Mouse (Mus musculus) lung, postnatal 0 days (tissue): ENCODE data around the gene Mamdc4. TPM values are rescaled to one million over a fixed set of nuclear protein-coding genes. Genes with fewer than 3 reads are reported as not detected.
A peak's percentile ranks its signal among the peaks of the same experiment; 100 is the strongest.

Experiments used
- ATAC-seq: fragments of 200-750 bp; cut with Nextera tagmentation; 2 replicates; pipeline ENCODE4 v1.8.0; 2017; ENCODE audit warnings: moderate library complexity
- DNase-seq: peaks from one replicate; pipeline ENCODE4 v3.0.0-alpha.2; 2016; ENCODE audit warnings: low spot score
- H3K27ac ChIP-seq: fragments of 300-500 bp; sonication (generic); 2 replicates; pipeline ENCODE4 v1.5.1; 2014; ENCODE audit warnings: antibody characterized with exemption, mild to moderate bottlenecking, low read length, mixed read lengths
- H3K27me3 ChIP-seq: fragments of 300-500 bp; sonication (generic); replicated peaks from 2 replicates; pipeline ENCODE4 v1.6.1; 2014; ENCODE audit warnings: low read length, mixed read lengths; ENCODE audit not compliant: insufficient read depth
- H3K36me3 ChIP-seq: fragments of 300-500 bp; sonication (generic); 2 replicates; pipeline ENCODE4 v1.6.1; 2014; ENCODE audit warnings: low read length, mixed read lengths; ENCODE audit not compliant: insufficient read depth
- H3K4me1 ChIP-seq: fragments of 300-500 bp; sonication (generic); 2 replicates; pipeline ENCODE4 v1.6.1; 2014; ENCODE audit warnings: antibody characterized with exemption, low read depth, low read length, mixed read lengths; ENCODE audit not compliant: insufficient read depth
- H3K4me2 ChIP-seq: fragments of 300-500 bp; sonication (generic); replicated peaks from 2 replicates; pipeline ENCODE4 v1.6.1; 2014; ENCODE audit warnings: low read depth, mild to moderate bottlenecking, low read length, moderate library complexity, mixed read lengths
- H3K4me3 ChIP-seq: fragments of 300-500 bp; sonication (generic); 2 replicates; pipeline ENCODE4 v1.5.1; 2014; ENCODE audit warnings: low read depth, low read length
- H3K9ac ChIP-seq: fragments of 300-500 bp; sonication (generic); replicated peaks from 2 replicates; pipeline ENCODE4 v1.6.1; 2014; ENCODE audit warnings: low read depth, mild to moderate bottlenecking
- H3K9me3 ChIP-seq: fragments of 300-500 bp; sonication (generic); 2 replicates; pipeline ENCODE4 v1.6.1; 2016; ENCODE audit warnings: low read length, mixed read lengths
- CTCF ChIP-seq: IDR thresholded peaks from 2 replicates; pipeline ENCODE4 v1.5.1; 2016; ENCODE audit warnings: antibody characterized with exemption, mild to moderate bottlenecking
- EP300 ChIP-seq: IDR thresholded peaks from 2 replicates; pipeline ENCODE4 v1.6.1; 2016; ENCODE audit warnings: antibody characterized with exemption, mild to moderate bottlenecking, control low read depth
- WGBS: fragments of 180-500 bp; shearing (Covaris S2); extraction: QIAGEN DNeasy Blood & Tissue Kit; methylation state at CpG from one replicate; pipeline ENCODE4 v1.1.7; 2014; 5-methylcytosine and 5-hydroxymethylcytosine counted together
- polyA plus RNA-seq: library from polyadenylated mRNA; unstranded; fragments of >200 nt; fragmentation: Nextera tagmentation; extraction: Ambion mirVana; gene quantifications from 2 replicates; pipeline ENCODE4 v1.2.1, GENCODE M21; 2015

Mamdc4 gene
- polyA plus RNA-seq: 0.31 and 1.2 TPM in 2 replicates

DNA sequence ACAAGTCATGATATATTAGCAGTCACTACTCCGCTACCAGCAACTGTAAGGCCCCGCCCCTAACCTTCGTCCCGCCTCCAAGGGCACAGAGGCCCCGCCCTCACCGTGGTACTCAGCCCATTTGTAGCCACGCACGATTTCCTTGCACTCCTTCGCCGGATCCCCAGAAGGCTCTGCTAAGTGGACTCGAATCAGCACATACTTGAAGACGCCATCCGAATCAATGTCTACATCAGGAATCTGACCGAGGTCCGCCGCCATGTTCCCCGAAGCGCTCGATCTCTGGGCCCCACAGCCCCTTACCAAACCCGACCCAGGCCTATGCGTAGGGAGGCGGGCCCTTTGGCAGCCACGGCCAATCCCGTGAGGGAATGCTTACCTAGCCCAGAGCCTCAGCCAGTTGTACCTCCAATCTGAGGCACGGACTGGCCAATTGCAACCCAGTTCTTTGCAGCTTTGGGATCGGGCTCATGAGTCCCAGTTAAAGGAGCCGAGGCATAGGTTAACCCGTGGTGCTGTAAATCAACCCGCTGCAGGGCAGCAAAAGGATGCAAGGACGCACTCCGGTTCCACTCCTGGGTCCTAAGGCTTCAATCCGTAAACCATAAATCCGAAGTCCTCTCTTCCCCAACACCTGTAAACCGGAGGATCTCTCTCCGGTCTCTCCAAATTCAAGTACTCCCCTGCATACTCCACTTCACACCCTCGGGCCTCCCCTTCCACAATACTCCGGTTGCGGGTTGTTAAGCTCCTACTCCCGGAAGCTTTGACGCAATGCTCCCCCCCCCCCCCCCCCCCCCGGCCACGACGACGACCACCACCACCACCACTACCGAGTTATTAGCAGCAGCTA is at the start of gene Mamdc4, which contains the start of gene Phpt1:
Gene Mamdc4, minus strand, starts transcription at position 267 of the 853 bp plus-strand sequence.
Gene Phpt1, minus strand, starts transcription at position 646 of the 853 bp plus-strand sequence.
- Histone ChIP-seq H3K4me1 (peaks cover 23% of the 10 kb centered on the region), H3K9ac (peak within 1 kb of the TSS; percentile 46), H3K4me2 (peak within 1 kb of the TSS; percentile 81), H3K9me3 (no peaks in the 10 kb centered on the region), H3K4me3 (peak within 1 kb of the TSS; percentile 46), H3K27me3 (peaks cover 39% of the 10 kb centered on the region), H3K27ac (peak within 1 kb of the TSS; percentile 87), H3K36me3 (no peaks in the 10 kb centered on the region)
- DNase-seq (peak; percentile 99), ATAC-seq (peak; percentile 98)
- no peak for TF ChIP-seq EP300
- 1% methylated on average over 41 of the region's 45 CpGs for WGBS

DNA sequence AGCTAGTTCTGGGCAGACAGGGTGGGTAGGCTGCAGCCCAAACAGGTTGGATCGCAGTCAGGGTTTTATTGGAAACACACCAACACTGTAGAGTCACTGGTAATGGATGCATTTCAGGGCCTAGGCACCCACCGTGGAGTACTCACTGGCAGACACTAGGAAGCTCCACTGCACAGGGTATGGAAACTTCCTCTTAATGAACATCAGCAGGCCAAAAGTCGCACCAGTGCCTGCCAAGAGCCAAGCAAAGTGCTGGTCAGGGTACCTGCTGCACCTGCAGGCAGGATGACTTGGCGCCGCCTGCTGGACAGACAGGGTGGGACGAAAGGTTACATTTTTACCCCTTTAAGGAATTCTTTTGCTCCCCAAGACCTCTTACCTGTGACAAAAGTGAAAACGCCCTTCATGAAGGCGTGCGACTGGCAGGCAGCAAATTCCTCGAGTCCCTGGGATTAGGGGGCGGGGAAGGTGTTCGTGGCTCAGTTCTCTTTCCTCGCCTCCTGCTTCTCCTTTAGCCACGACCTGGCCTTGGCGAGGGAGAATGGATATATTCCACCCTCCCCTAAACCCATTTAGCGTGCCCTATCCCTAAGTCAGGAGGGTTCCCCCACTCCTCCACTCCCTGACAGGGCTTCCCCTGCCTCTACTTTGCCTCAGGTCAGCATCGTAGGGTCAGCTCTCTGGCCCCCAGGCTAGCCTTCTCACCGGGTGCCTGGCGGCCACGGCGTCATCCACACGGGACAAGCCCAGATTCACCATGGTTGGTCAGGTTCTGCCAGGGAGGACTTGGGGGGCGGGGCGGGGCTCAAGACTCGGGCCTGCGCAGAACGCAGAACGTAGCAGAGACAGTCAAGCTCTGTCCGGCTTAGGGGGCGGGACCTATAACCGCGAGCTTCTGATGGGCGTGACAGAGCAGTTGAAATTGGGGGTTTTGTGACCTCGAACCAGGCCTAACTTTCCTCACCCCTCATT is 46.9 kb upstream of the Mamdc4 start, which contains the start of gene Tmem141:
Gene Tmem141, minus strand, starts transcription at position 777 of the 972 bp plus-strand sequence.
- WGBS: 8% methylated on average over 33 of the region's 34 CpGs
- Histone ChIP-seq H3K27me3 (peaks cover 8% of the 10 kb centered on the region; the same call in 1 of the 2 replicates), H3K9me3 (no peaks in the 10 kb centered on the region), H3K4me3 (peak within 1 kb of the TSS; percentile 47), H3K36me3 (no peaks in the 10 kb centered on the region), H3K27ac (peak within 1 kb of the TSS; percentile 84), H3K4me1 (peaks cover 5% of the 10 kb centered on the region; the same call in 1 of the 2 replicates), H3K9ac (peak within 1 kb of the TSS; percentile 47), H3K4me2 (peak within 1 kb of the TSS; percentile 77)
- peak; percentile 91 for DNase-seq
- TF ChIP-seq EP300 (no peak), CTCF (peak; percentile 80)
- ATAC-seq: peak; percentile 96

DNA sequence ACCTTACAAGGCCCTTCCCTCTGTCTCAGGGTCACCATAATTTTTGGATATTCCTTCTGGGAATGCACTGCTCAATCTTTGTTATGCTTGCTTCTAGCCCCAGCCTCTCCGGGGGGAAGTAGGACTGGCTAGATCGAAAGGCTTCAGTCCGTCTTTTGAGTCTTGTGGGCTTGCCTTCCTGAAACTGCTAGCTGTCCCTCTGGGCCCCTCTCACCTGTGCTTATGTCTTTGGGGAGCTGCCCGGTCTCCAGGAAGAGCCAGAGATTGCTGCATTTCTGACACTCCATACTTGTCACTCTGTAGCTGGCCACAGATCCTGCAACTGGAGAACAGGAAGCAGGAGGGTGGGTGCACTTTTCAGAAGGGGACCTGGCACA is 46.2 kb upstream of the Mamdc4 start:
- Histone ChIP-seq H3K4me2 (no peak overlapping the region), H3K4me1 (peaks cover 5% of the 10 kb centered on the region; the same call in 1 of the 2 replicates), H3K9ac (no peak overlapping the region), H3K9me3 (no peaks in the 10 kb centered on the region), H3K4me3 (no peak overlapping the region), H3K36me3 (no peaks in the 10 kb centered on the region), H3K27ac (no peak overlapping the region), H3K27me3 (peaks cover 15% of the 10 kb centered on the region)
- ATAC-seq (no peak), DNase-seq (no peak)
- WGBS: 69% methylated on average over 4 of the region's 4 CpGs
- no peak for TF ChIP-seq EP300
- TF ChIP-seq CTCF: no peak

DNA sequence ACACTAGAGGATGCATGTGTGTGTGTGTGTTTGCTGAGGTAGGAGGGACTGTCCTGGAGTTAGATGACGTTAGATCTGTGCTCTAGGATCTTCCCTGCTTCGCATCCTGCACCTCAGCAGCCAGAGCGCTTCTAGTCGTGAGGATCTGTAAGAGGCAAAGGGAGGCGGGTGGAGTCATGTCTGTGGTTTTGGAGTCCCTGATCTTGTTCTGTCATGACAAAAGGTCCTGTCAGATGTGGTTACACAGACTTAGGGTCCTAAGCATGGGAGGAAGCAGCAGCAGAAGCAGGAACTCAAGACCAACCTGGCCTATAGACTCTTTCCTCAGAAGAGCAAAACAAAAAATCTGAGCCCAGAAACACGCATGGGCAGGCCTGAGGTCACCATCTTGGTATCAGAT is 45.7 kb upstream of the Mamdc4 start:
- Histone ChIP-seq H3K27me3 (peaks cover 19% of the 10 kb centered on the region), H3K4me2 (no peak overlapping the region), H3K9ac (no peak overlapping the region), H3K9me3 (no peaks in the 10 kb centered on the region), H3K27ac (no peak overlapping the region), H3K4me1 (peaks cover 5% of the 10 kb centered on the region; the same call in 1 of the 2 replicates), H3K36me3 (no peaks in the 10 kb centered on the region), H3K4me3 (no peak overlapping the region)
- TF ChIP-seq CTCF: no peak
- no peak for TF ChIP-seq EP300
- DNase-seq (no peak), ATAC-seq (no peak)
- 74% methylated on average over 6 of the region's 6 CpGs for WGBS

DNA sequence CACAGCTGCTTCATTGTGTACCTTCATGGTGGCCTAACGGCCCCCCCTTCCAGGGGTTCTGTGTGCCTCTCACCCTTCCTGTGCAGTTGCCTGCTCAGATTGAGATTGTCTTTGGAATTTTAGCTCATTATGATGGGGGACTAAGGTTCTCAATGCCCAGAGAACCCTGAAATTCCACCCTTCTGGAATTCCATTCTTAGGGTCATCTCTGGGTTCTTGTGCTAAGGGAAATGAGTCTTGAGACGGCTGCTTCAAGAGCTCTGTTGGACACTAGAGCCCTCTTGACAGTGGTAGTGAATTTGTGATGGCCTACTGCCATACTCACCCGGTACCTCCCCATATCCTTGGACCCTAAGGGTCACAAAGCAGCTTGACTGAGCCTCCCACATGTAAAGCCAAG is 42.9 kb upstream of the Mamdc4 start, which contains the start of gene Ccdc183:
Gene Ccdc183, minus strand, starts transcription at position 101 of the 400 bp plus-strand sequence.
- H3K27ac ChIP-seq: no peak within 1 kb of the TSS
- no peak for TF ChIP-seq EP300
- TF ChIP-seq CTCF: no peak
- no peaks in the 10 kb centered on the region for H3K9me3 ChIP-seq
- H3K4me3 ChIP-seq: no peak within 1 kb of the TSS
- no peak within 1 kb of the TSS for H3K9ac ChIP-seq
- no peaks in the 10 kb centered on the region for H3K36me3 ChIP-seq
- peaks cover 5% of the 10 kb centered on the region; the same call in 1 of the 2 replicates for H3K4me1 ChIP-seq
- DNase-seq (no peak), ATAC-seq (no peak)
- 61% methylated on average over 3 of the region's 3 CpGs for WGBS
- peaks cover 25% of the 10 kb centered on the region for H3K27me3 ChIP-seq
- no peak within 1 kb of the TSS for H3K4me2 ChIP-seq
